Mouse (Mus musculus): Measurements from ENCODE around the gene Tm6sf1. TPM values are rescaled to one million over a fixed set of nuclear protein-coding genes. Genes with fewer than 3 reads are reported as not detected.

The Tm6sf1 gene
- polyA plus RNA-seq, 1 experiment from 2014 or later, result 8.3 TPM

DNA sequence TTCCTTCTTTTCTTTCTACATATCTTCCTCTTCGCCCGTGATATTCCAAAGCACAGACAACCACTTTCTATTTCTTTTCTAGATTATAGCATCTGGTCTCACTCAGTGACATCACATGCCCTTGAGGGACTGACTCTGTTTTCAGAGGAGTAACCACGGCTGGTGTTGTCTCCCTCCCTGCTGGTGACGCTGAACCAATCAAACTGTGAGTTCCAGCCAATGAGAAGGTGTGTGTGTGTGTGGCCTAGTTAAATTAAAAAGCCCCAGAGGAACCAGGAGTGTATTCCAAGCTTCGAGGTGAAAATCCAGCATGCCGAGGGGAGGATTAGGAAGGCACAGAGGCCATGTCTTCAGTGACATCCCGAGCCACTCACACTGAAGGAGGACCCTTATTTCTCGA is 11.8 kb upstream of the Tm6sf1 start:
- no peaks in the 10 kb centered on the region for H3K9me3 ChIP-seq (ENCODE audit: control insufficient read depth, low read length)
- WGBS, result 36% methylated on average over 8 of the region's 8 CpGs
- H3K27ac ChIP-seq (ENCODE audit: low read length), result no peak overlapping the region
- no peak overlapping the region for H3K9ac ChIP-seq (replicated peaks; ENCODE audit: low read depth, low read length)
- no peak overlapping the region for H3K4me3 ChIP-seq (replicated peaks; ENCODE audit: low read length)
- H3K27me3 ChIP-seq (replicated peaks; ENCODE audit: control insufficient read depth, insufficient read depth, low read length), result no peaks in the 10 kb centered on the region
- H3K36me3 ChIP-seq (ENCODE audit: control insufficient read depth, insufficient read depth), result no peaks in the 10 kb centered on the region
- H3K4me2 ChIP-seq (ENCODE audit: low read length), result no peak overlapping the region
- peaks cover 4% of the 10 kb centered on the region; the same call in 1 of the 2 replicates for H3K4me1 ChIP-seq (replicated peaks; ENCODE audit: control insufficient read depth, insufficient read depth, low read length)
- no peak for ATAC-seq

DNA sequence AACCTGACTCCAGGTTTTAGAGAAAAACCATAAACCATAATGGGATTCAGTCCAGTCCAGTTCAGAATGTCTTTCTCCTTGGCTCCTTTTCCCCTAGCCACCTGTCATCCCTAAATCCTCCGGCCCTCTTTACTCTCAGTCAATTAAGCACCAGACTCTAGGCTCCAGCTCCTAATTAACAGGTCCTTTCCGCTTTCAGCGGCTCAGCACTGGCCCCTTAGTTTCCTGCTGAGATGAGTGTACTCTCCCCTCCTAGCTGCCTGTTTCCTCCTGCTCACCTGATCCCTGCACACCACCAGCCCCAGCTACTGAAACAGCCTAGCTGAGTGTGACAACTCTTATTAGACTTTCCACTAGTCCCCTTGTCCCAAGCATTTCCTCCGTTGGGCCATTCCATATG is 11.0 kb upstream of the Tm6sf1 start:
- no peaks in the 10 kb centered on the region for H3K9me3 ChIP-seq (ENCODE audit: control insufficient read depth, low read length)
- H3K9ac ChIP-seq (replicated peaks; ENCODE audit: low read depth, low read length), result no peak overlapping the region
- ATAC-seq, result peak; percentile 28; the same call in 1 of the 2 replicates
- H3K4me2 ChIP-seq (ENCODE audit: low read length), result no peak overlapping the region
- H3K27ac ChIP-seq (ENCODE audit: low read length), result no peak overlapping the region
- no peak overlapping the region for H3K4me3 ChIP-seq (replicated peaks; ENCODE audit: low read length)
- peaks cover 4% of the 10 kb centered on the region; the same call in 1 of the 2 replicates for H3K4me1 ChIP-seq (replicated peaks; ENCODE audit: control insufficient read depth, insufficient read depth, low read length)
- no peaks in the 10 kb centered on the region for H3K36me3 ChIP-seq (ENCODE audit: control insufficient read depth, insufficient read depth)
- H3K27me3 ChIP-seq (replicated peaks; ENCODE audit: control insufficient read depth, insufficient read depth, low read length), result no peaks in the 10 kb centered on the region
- 7% methylated on average over 4 of the region's 4 CpGs for WGBS

DNA sequence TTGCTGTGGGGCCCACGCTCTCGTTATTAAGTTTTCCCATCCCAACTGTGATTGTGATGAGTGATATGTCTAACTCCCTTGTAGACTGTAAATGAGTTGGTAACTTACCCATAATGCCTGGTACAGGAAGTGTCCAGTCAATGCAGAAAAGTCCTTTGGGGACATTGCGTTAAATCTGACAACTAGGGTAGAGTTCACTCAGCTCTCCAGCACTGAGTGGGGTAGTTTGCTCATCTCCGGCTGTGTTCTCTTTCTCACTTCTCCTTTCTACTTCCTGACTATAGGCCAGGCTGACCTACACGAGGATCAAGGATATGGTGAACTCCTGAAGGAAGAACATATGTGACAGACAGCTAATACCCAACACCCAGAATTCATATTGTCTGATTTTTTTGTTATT is 9.6 kb upstream of the Tm6sf1 start:
- Histone ChIP-seq H3K9ac (replicated peaks; ENCODE audit: low read depth, low read length) (no peak overlapping the region), H3K4me2 (ENCODE audit: low read length) (no peak overlapping the region), H3K27ac (ENCODE audit: low read length) (no peak overlapping the region), H3K36me3 (ENCODE audit: control insufficient read depth, insufficient read depth) (no peaks in the 10 kb centered on the region), H3K27me3 (replicated peaks; ENCODE audit: control insufficient read depth, insufficient read depth, low read length) (no peaks in the 10 kb centered on the region), H3K4me1 (replicated peaks; ENCODE audit: control insufficient read depth, insufficient read depth, low read length) (peaks cover 4% of the 10 kb centered on the region; the same call in 1 of the 2 replicates), H3K4me3 (replicated peaks; ENCODE audit: low read length) (no peak overlapping the region), H3K9me3 (ENCODE audit: control insufficient read depth, low read length) (no peaks in the 10 kb centered on the region)
- 92% methylated on average over 5 of the region's 5 CpGs for WGBS
- no peak for ATAC-seq

DNA sequence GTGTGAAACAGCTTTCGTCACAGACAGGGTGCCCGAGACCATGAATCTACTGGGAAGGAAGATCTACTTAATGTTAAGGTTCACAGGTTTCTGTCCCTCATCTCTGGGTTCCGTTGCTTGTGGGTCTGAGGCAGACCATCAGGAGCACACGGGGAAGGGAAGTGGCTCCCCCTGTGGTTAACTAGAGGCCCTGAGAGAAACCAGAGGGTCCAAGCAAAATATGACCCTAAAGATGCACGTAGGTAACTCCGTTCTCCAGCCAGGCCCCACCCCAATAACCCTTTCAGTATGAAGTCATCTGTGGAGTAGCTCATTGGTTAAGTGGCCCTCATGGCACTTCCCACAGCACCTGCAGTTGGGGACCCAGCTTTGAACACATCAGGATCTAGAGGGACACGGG is 9.2 kb upstream of the Tm6sf1 start:
- H3K27ac ChIP-seq (ENCODE audit: low read length), result no peak overlapping the region
- H3K9me3 ChIP-seq (ENCODE audit: control insufficient read depth, low read length), result no peaks in the 10 kb centered on the region
- H3K4me3 ChIP-seq (replicated peaks; ENCODE audit: low read length), result no peak overlapping the region
- H3K9ac ChIP-seq (replicated peaks; ENCODE audit: low read depth, low read length), result no peak overlapping the region
- no peaks in the 10 kb centered on the region for H3K36me3 ChIP-seq (ENCODE audit: control insufficient read depth, insufficient read depth)
- 98% methylated on average over 7 of the region's 7 CpGs for WGBS
- no peak for ATAC-seq
- H3K27me3 ChIP-seq (replicated peaks; ENCODE audit: control insufficient read depth, insufficient read depth, low read length), result no peaks in the 10 kb centered on the region
- H3K4me2 ChIP-seq (ENCODE audit: low read length), result no peak overlapping the region
- peaks cover 5% of the 10 kb centered on the region; the same call in 1 of the 2 replicates for H3K4me1 ChIP-seq (replicated peaks; ENCODE audit: control insufficient read depth, insufficient read depth, low read length)

DNA sequence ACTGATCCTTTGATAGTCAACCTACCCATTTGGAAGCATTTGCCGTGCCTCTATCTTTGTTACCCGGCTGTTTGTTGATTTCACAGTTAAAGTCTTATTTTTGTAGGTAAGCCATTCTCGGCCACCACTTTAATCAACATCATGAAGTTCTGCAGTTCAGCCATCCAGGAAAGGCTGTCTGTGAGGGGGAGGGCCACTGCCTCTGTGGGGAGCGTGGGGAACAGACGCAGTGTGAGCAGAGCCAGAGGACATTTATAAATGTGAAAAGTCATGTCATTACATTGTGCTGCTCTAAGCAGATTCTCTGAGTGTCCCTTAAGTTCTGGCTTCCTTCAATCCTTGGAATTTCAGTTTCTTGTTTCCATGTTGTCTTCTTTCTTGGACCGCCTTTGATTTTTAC is 8.6 kb upstream of the Tm6sf1 start:
- Histone ChIP-seq H3K4me2 (ENCODE audit: low read length) (no peak overlapping the region), H3K9me3 (ENCODE audit: control insufficient read depth, low read length) (no peaks in the 10 kb centered on the region), H3K4me1 (replicated peaks; ENCODE audit: control insufficient read depth, insufficient read depth, low read length) (peaks cover 8% of the 10 kb centered on the region; the same call in 1 of the 2 replicates), H3K27me3 (replicated peaks; ENCODE audit: control insufficient read depth, insufficient read depth, low read length) (no peaks in the 10 kb centered on the region), H3K27ac (ENCODE audit: low read length) (no peak overlapping the region), H3K4me3 (replicated peaks; ENCODE audit: low read length) (no peak overlapping the region), H3K9ac (replicated peaks; ENCODE audit: low read depth, low read length) (no peak overlapping the region), H3K36me3 (ENCODE audit: control insufficient read depth, insufficient read depth) (no peaks in the 10 kb centered on the region)
- WGBS, result 92% methylated on average over 6 of the region's 6 CpGs
- no peak for ATAC-seq

DNA sequence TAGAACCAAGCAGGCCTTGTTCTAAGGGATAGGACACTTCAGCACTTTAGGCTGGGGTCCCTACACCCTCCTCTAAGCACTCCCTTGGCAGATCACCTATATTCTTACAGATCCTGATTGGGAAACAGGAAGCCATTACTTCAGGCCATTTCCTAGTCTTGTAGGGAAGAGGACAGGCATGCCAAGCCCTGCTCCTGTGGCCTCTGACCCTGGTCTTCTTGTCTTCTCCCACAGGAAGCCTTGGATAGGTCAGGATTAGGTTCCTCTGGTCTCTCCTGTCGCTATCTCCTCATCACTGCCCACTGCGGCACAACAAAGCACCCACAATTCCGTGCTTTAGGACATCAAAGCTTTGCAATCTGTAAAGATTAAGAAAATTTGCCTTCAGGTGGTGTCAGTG is 7.1 kb upstream of the Tm6sf1 start:
- no peak overlapping the region for H3K9ac ChIP-seq (replicated peaks; ENCODE audit: low read depth, low read length)
- peaks cover 8% of the 10 kb centered on the region; the same call in 1 of the 2 replicates for H3K4me1 ChIP-seq (replicated peaks; ENCODE audit: control insufficient read depth, insufficient read depth, low read length)
- 84% methylated on average over 3 of the region's 3 CpGs for WGBS
- H3K4me3 ChIP-seq (replicated peaks; ENCODE audit: low read length), result no peak overlapping the region
- H3K9me3 ChIP-seq (ENCODE audit: control insufficient read depth, low read length), result no peaks in the 10 kb centered on the region
- no peak overlapping the region for H3K4me2 ChIP-seq (ENCODE audit: low read length)
- no peaks in the 10 kb centered on the region for H3K36me3 ChIP-seq (ENCODE audit: control insufficient read depth, insufficient read depth)
- no peak overlapping the region for H3K27ac ChIP-seq (ENCODE audit: low read length)
- ATAC-seq, result no peak
- H3K27me3 ChIP-seq (replicated peaks; ENCODE audit: control insufficient read depth, insufficient read depth, low read length), result no peaks in the 10 kb centered on the region

DNA sequence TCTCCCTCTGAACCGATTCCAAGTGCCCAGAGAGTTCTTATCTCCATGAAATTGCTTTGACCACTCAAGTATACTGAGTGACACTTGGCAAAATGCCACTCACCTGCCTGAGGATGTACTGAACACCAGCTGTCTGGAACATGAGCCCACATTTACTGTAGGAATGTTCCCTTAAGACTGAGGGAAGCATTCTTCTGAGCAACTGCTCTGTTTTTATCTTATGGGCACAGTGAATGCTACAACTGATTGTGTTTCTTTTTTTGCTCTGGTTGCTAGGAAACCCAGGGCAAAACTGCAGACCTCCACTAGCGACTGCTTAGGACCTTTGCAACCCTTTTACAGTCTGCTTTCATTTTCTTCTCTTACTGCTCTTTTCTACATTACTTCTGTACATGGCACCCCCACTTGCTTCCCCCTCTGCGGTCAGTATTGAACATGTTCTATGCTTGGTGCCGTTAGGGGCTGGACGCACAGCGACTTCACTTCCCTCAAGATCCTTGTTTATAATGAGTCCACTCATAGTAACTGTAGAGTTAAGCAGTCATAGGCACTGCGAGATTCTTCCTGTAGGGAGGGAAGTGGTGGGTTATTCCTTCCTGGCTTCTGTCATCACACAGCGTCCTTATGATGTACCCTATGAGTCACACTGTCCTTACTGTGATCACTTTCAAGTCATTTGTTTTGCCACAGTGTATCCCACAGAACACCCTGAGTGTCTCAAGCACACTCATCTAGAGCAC is 4.1 kb upstream of the Tm6sf1 start:
- Histone ChIP-seq H3K4me1 (replicated peaks; ENCODE audit: control insufficient read depth, insufficient read depth, low read length) (peaks cover 9% of the 10 kb centered on the region), H3K9me3 (ENCODE audit: control insufficient read depth, low read length) (no peaks in the 10 kb centered on the region), H3K4me2 (ENCODE audit: low read length) (no peak overlapping the region), H3K36me3 (ENCODE audit: control insufficient read depth, insufficient read depth) (no peaks in the 10 kb centered on the region), H3K4me3 (replicated peaks; ENCODE audit: low read length) (no peak overlapping the region), H3K27ac (ENCODE audit: low read length) (no peak overlapping the region), H3K9ac (replicated peaks; ENCODE audit: low read depth, low read length) (no peak overlapping the region), H3K27me3 (replicated peaks; ENCODE audit: control insufficient read depth, insufficient read depth, low read length) (no peaks in the 10 kb centered on the region; the same call in 1 of the 2 replicates)
- no peak for ATAC-seq
- 54% methylated on average over 8 of the region's 8 CpGs for WGBS

DNA sequence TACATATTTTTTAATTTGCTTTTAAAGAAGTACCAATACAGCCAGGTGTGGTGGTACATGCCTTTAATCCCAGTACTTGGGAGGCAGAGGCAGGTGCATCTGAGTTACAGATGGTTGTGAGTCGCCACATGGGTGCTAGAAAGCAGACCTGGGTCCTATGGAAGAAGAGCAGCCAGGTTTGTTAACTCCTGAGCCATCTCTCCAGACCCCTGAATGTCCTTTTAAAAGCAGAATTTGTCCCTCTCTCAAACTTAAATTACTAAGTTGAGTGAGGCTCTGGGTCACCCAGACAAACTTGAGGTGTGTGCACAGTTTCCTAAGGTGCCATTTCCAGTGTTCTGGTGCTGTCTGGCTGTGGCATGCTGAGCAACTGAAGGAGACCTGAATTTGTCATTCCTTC is 3.1 kb upstream of the Tm6sf1 start, which contains the start of gene Gm10160:
Gene Gm10160, minus strand, starts transcription at position 101 of the 400 bp plus-strand sequence.
- Histone ChIP-seq H3K9ac (replicated peaks; ENCODE audit: low read depth, low read length) (no peak within 1 kb of the TSS), H3K4me3 (replicated peaks; ENCODE audit: low read length) (no peak within 1 kb of the TSS), H3K27me3 (replicated peaks; ENCODE audit: control insufficient read depth, insufficient read depth, low read length) (peaks cover 3% of the 10 kb centered on the region; the same call in 1 of the 2 replicates), H3K36me3 (ENCODE audit: control insufficient read depth, insufficient read depth) (no peaks in the 10 kb centered on the region), H3K4me1 (replicated peaks; ENCODE audit: control insufficient read depth, insufficient read depth, low read length) (peaks cover 16% of the 10 kb centered on the region), H3K9me3 (ENCODE audit: control insufficient read depth, low read length) (no peaks in the 10 kb centered on the region), H3K4me2 (ENCODE audit: low read length) (no peak within 1 kb of the TSS), H3K27ac (ENCODE audit: low read length) (no peak within 1 kb of the TSS)
- WGBS, result 82% methylated on average over 1 of the region's 1 CpGs
- ATAC-seq, result no peak

DNA sequence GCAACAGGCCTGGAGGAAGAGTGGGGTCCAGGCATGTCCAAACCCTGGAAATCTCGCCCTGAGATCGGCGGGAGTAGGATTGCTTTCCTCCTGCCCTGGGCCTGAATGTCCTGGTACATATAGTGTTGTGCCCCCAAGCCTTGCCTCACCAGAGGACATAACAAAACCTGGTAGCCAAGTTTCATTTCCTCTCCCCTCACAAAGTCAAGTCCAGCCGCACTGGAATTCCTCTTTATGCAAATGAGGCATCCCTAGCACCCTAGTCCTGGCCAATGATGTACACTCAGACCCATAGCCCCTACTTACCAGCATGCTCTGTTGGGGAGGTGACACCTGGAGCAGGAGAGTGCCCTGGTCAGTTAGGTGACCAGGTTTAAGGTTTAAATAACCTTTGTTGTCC is 2.6 kb upstream of the Tm6sf1 start:
- no peak overlapping the region for H3K27ac ChIP-seq (ENCODE audit: low read length)
- H3K36me3 ChIP-seq (ENCODE audit: control insufficient read depth, insufficient read depth), result no peaks in the 10 kb centered on the region
- no peak overlapping the region for H3K4me2 ChIP-seq (ENCODE audit: low read length)
- no peaks in the 10 kb centered on the region for H3K9me3 ChIP-seq (ENCODE audit: control insufficient read depth, low read length)
- H3K4me3 ChIP-seq (replicated peaks; ENCODE audit: low read length), result no peak overlapping the region
- WGBS, result 75% methylated on average over 4 of the region's 4 CpGs
- ATAC-seq, result no peak
- peaks cover 16% of the 10 kb centered on the region for H3K4me1 ChIP-seq (replicated peaks; ENCODE audit: control insufficient read depth, insufficient read depth, low read length)
- peaks cover 3% of the 10 kb centered on the region; the same call in 1 of the 2 replicates for H3K27me3 ChIP-seq (replicated peaks; ENCODE audit: control insufficient read depth, insufficient read depth, low read length)
- no peak overlapping the region for H3K9ac ChIP-seq (replicated peaks; ENCODE audit: low read depth, low read length)
